11 mouse cellular contexts compared by ENCODE assay signal in genomic region chr2:167423031-167423611, GRCm38 (mm10). TPM values are rescaled to one million over a fixed set of nuclear protein-coding genes. Genes with fewer than 3 reads are reported as not detected.
DNase-seq lines count a peak whose midpoint lies in the region; ATAC-seq and TF ChIP-seq lines count a peak whose summit lies in the region.
"Had no signal": no experiment of that assay in that cellular context is flagged by ENCODE, and none has a peak within 500 bp of the region (broad histone marks: within the 10 kb centered on the region; RNA-seq: fewer than 3 reads in every experiment).

No protein-coding gene starts in this region.

- H3K9me3 ChIP-seq in forebrain, embryonic 10.5 days, result 0 out of 2 replicates have a peak, but pooled peaks cover 4% of the 10 kb centered on the region
- H3K9me3 ChIP-seq in forebrain, embryonic 14.5 days (replicated peaks; ENCODE audit: control insufficient read depth, low read length), result no peaks in the 10 kb centered on the region
- H3K9me3 ChIP-seq in midbrain, embryonic 10.5 days (replicated peaks), result 0 out of 2 replicates have a peak, but pooled peaks cover 3% of the 10 kb centered on the region
- no peaks in the 10 kb centered on the region; the same call in 1 of the 2 replicates for H3K9me3 ChIP-seq in midbrain, embryonic 11.5 days (ENCODE audit: control insufficient read depth, low read length)
- H3K9me3 ChIP-seq in liver, embryonic 14.5 days (ENCODE audit: control insufficient read depth, low read length), result no peaks in the 10 kb centered on the region

- H3K4me3 ChIP-seq in forebrain, embryonic 10.5 days, result peak overlapping the region; percentile 93; the same call in 1 of the 2 replicates
- H3K4me3 ChIP-seq in forebrain, embryonic 14.5 days (ENCODE audit: low read depth, low read length), result no peak overlapping the region
- H3K4me3 ChIP-seq in midbrain, embryonic 10.5 days, result peak overlapping the region; percentile 88; the same call in 1 of the 2 replicates
- no peak overlapping the region for H3K4me3 ChIP-seq in midbrain, embryonic 11.5 days (ENCODE audit: low read depth, low read length)
- peak overlapping the region in 1 of 2 experiments; percentile 79; a peak in 1 of 4 replicates for H3K4me3 ChIP-seq in liver, embryonic 14.5 days (ENCODE audit: insufficient read depth in 1 of 2, low read depth in 2 of 2, low read length in 2 of 2)

- no peak for ATAC-seq in forebrain, embryonic 14.5 days
- ATAC-seq in midbrain, embryonic 11.5 days (ENCODE audit: low FRiP score), result no peak
- ATAC-seq in liver, embryonic 14.5 days (ENCODE audit: insufficient read depth), result no peak
- no peak for ATAC-seq in monocyte, adult 5-6 weeks (replicated peaks; ENCODE audit: insufficient number of reproducible peaks, low FRiP score, low TSS enrichment, poor library complexity, severe bottlenecking)

- no peak for TF ChIP-seq EP300 in liver, embryonic 14.5 days (IDR thresholded peaks at IDR 0.05; ENCODE audit: low read depth)

- TF ChIP-seq CTCF in liver, embryonic 14.5 days (IDR thresholded peaks at IDR 0.05; ENCODE audit: low read depth), result no peak

- peaks cover 30% of the 10 kb centered on the region for H3K4me1 ChIP-seq in forebrain, embryonic 10.5 days
- peaks cover 10% of the 10 kb centered on the region; the same call in 1 of the 2 replicates for H3K4me1 ChIP-seq in forebrain, embryonic 14.5 days (ENCODE audit: control insufficient read depth, insufficient read depth, low read length)
- peaks cover 32% of the 10 kb centered on the region for H3K4me1 ChIP-seq in midbrain, embryonic 10.5 days
- H3K4me1 ChIP-seq in midbrain, embryonic 11.5 days (ENCODE audit: control insufficient read depth, insufficient read depth, low read length), result peaks cover 12% of the 10 kb centered on the region
- H3K4me1 ChIP-seq in liver, embryonic 14.5 days (replicated peaks; ENCODE audit: control insufficient read depth in 2 of 2, insufficient read depth in 2 of 2, low read length in 1 of 2), result peaks cover 29 to 40% of the 10 kb centered on the region in 2 experiments

- peak overlapping the region; percentile 100; the same call in 1 of the 2 replicates for H3K27ac ChIP-seq in forebrain, embryonic 10.5 days
- no peak overlapping the region for H3K27ac ChIP-seq in forebrain, embryonic 14.5 days (ENCODE audit: low read depth, low read length)
- H3K27ac ChIP-seq in midbrain, embryonic 10.5 days (replicated peaks), result peak overlapping the region; percentile 100
- H3K27ac ChIP-seq in midbrain, embryonic 11.5 days (ENCODE audit: low read depth, low read length), result no peak overlapping the region
- peak overlapping the region; percentile 91 for H3K27ac ChIP-seq in liver, embryonic 14.5 days

- H3K9ac ChIP-seq in forebrain, embryonic 14.5 days (ENCODE audit: low read length), result no peak overlapping the region
- H3K9ac ChIP-seq in midbrain, embryonic 11.5 days (ENCODE audit: low read length), result no peak overlapping the region
- peak overlapping the region; percentile 85 for H3K9ac ChIP-seq in liver, embryonic 14.5 days (replicated peaks)

- H3K36me3 ChIP-seq in forebrain, embryonic 10.5 days (replicated peaks), result peaks cover 45% of the 10 kb centered on the region
- H3K36me3 ChIP-seq in forebrain, embryonic 14.5 days (ENCODE audit: control insufficient read depth, insufficient read depth, low read length), result peaks cover 43% of the 10 kb centered on the region
- peaks cover 46% of the 10 kb centered on the region for H3K36me3 ChIP-seq in midbrain, embryonic 10.5 days
- peaks cover 14% of the 10 kb centered on the region; the same call in 1 of the 2 replicates for H3K36me3 ChIP-seq in midbrain, embryonic 11.5 days (ENCODE audit: control insufficient read depth, insufficient read depth, low read length)
- peaks cover 39% of the 10 kb centered on the region for H3K36me3 ChIP-seq in liver, embryonic 14.5 days (replicated peaks; ENCODE audit: control insufficient read depth, insufficient read depth, low read depth)

- DNase-seq in forebrain, embryonic 10.5 days (ENCODE audit: extremely low spot score, low spot score), result no peak
- no peak for DNase-seq in forebrain, embryonic 14.5 days (ENCODE audit: low spot score)
- no peak for DNase-seq in midbrain, embryonic 10.5 days (ENCODE audit: low spot score)
- no peak for DNase-seq in midbrain, embryonic 11.5 days (ENCODE audit: low spot score, missing footprints)
- no peak for DNase-seq in liver, embryonic 14.5 days (ENCODE audit: low read depth in 3 of 3, low spot score in 3 of 3)
- DNase-seq in adrenal gland, adult 8-10 months, result no peak
- DNase-seq in lung, postnatal 10 days, result no peak
- DNase-seq: cerebellum, adult 2 months; layer of hippocampus, adult 9-11 months; lung, postnatal 4 days had no signal

- no peaks in the 10 kb centered on the region for H3K27me3 ChIP-seq in forebrain, embryonic 10.5 days (ENCODE audit: poor library complexity, severe bottlenecking)
- no peaks in the 10 kb centered on the region for H3K27me3 ChIP-seq in forebrain, embryonic 14.5 days (replicated peaks; ENCODE audit: control insufficient read depth, insufficient read depth, low read length)
- H3K27me3 ChIP-seq in midbrain, embryonic 10.5 days (ENCODE audit: low read depth, poor library complexity, severe bottlenecking), result no peaks in the 10 kb centered on the region
- H3K27me3 ChIP-seq in midbrain, embryonic 11.5 days (ENCODE audit: control insufficient read depth, insufficient read depth, low read length), result no peaks in the 10 kb centered on the region
- H3K27me3 ChIP-seq in liver, embryonic 14.5 days (ENCODE audit: control insufficient read depth, insufficient read depth, low read length), result no peaks in the 10 kb centered on the region

- 92% methylated on average over 5 of the region's 5 CpGs for WGBS in forebrain, embryonic 10.5 days
- 83% methylated on average over 5 of the region's 5 CpGs for WGBS in forebrain, embryonic 14.5 days
- 94% methylated on average over 5 of the region's 5 CpGs for WGBS in midbrain, embryonic 10.5 days
- WGBS in midbrain, embryonic 11.5 days, result 90% methylated on average over 5 of the region's 5 CpGs
- WGBS in liver, embryonic 14.5 days (ENCODE audit: insufficient replicate concordance), result 85% methylated on average over 5 of the region's 5 CpGs

- no peak overlapping the region for H3K4me2 ChIP-seq in forebrain, embryonic 14.5 days (ENCODE audit: low read length)
- no peak overlapping the region for H3K4me2 ChIP-seq in midbrain, embryonic 11.5 days
- H3K4me2 ChIP-seq in liver, embryonic 14.5 days (ENCODE audit: low read depth), result peak overlapping the region; percentile 90

RNA-seq across cellular contexts. Expression of gene Slc9a8, which starts 1.6 kb away (rescaled TPM):
- 24.0 and 24.4 TPM in 2 replicates for polyA plus RNA-seq in forebrain, embryonic 10.5 days (2016; fragmentation: Nextera tagmentation; extraction: Ambion mirVana)
- 13.8 and 15.9 TPM in 2 replicates for polyA plus RNA-seq in forebrain, embryonic 14.5 days (2014; fragmentation: Nextera tagmentation; extraction: Ambion mirVana)
- polyA plus RNA-seq in midbrain, embryonic 10.5 days (2016; fragmentation: Nextera tagmentation; extraction: Ambion mirVana), result 21.6 and 25.6 TPM in 2 replicates
- 15.1 and 17.2 TPM in 2 replicates for polyA plus RNA-seq in midbrain, embryonic 11.5 days (2014; fragmentation: Nextera tagmentation; extraction: Ambion mirVana)
- 13.9 and 18.1 TPM in 2 replicates for polyA plus RNA-seq in liver, embryonic 14.5 days (2012; rRNA removed)
- polyA plus RNA-seq in liver, embryonic 14.5 days (2014; fragmentation: Nextera tagmentation; extraction: Ambion mirVana), result 8.7 and 9.1 TPM in 2 replicates
- total RNA-seq in adrenal gland, adult 8-10 months (2022), result 10 to 100 TPM; 39.8 to 87.3 (median 53.6) TPM
- 34.1 to 52.5 TPM (median 41.5 TPM) in 3 replicates for total RNA-seq in monocyte, adult 5-6 weeks (2017)

Comparison
In these comparisons a context has a peak if more than half of its experiments do, and no peak if none do; other contexts are left out.
1. H3K27ac ChIP-seq: peak in forebrain, embryonic 10.5 days (single experiment), midbrain, embryonic 10.5 days (single experiment) and liver, embryonic 14.5 days (single experiment); none in forebrain, embryonic 14.5 days (single experiment) and midbrain, embryonic 11.5 days (single experiment).
2. H3K4me3 ChIP-seq: peak in forebrain, embryonic 10.5 days (single experiment) and midbrain, embryonic 10.5 days (single experiment); none in forebrain, embryonic 14.5 days (single experiment) and midbrain, embryonic 11.5 days (single experiment).